ENCODE assay signal across 20 mouse cellular contexts in the genomic region with DNA sequence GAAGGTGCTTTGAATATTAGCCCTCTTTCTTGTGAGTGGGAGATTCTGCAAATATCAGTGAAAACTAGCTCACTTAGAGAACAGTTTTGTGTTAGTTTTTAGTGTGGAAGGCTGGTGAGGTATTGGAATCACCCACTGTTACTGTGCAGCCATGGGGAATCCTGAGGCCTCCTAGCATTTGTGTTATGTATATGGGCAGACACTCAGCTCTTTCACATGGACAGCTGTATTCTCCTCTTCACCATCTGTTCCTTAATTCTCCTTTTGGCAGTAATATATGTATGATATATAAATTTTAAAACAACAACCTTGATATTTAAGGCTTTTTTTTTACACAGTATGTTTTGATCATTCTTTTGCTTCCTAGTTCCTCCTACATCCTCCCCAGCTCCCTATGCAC.
DNase-seq lines count a peak whose midpoint lies in the region.
"Had no signal": no experiment of that assay in that cellular context is flagged by ENCODE, and none has a peak within 500 bp of the region (broad histone marks: within the 10 kb centered on the region; RNA-seq: fewer than 3 reads in every experiment).

No protein-coding gene starts in this region.

- peak; percentile 35 to 73 for DNase-seq in frontal cortex, adult 2 months (ENCODE audit: extremely low spot score in 1 of 2, low spot score in 1 of 2)
- no peak for DNase-seq in frontal cortex, postnatal 25 days (ENCODE audit: low spot score in 2 of 2)
- DNase-seq in left cerebral cortex, adult 11 months (ENCODE audit: low spot score) = peak; percentile 8
- no peak for DNase-seq in left cerebral cortex, postnatal 4 days
- DNase-seq in left cerebral cortex, adult 18-20 months (ENCODE audit: low spot score in 2 of 2) = peak; percentile 5 to 15
- DNase-seq in right cerebral cortex, postnatal 36 days (ENCODE audit: low spot score in 2 of 2) = peak; percentile 7 to 32
- no peak for DNase-seq in spleen, postnatal 36 days (ENCODE audit: low spot score in 2 of 2)
- DNase-seq: adrenal gland, adult 8-10 months; cerebellum, adult 9-10 months; cerebellum, postnatal 36 days; gastrocnemius, postnatal 25 days; heart, adult 2 months; heart, postnatal 4 days; kidney, adult 9 months; kidney, postnatal 10 days; lung, embryonic 14.5 days; lung, postnatal 14 days; midbrain, embryonic 14.5 days; thymus, adult 18-20 months; thymus, postnatal 25 days had no signal

- intact Hi-C loops in left cerebral cortex, postnatal 4 days (cut with DNase I) = no loop called here

Comparison
In these comparisons a context has a peak if more than half of its experiments do, and no peak if none do; other contexts are left out.
1. DNase-seq: peak in frontal cortex, adult 2 months (2 of 2), left cerebral cortex, adult 11 months (single experiment), left cerebral cortex, adult 18-20 months (2 of 2) and right cerebral cortex, postnatal 36 days (2 of 2); none in frontal cortex, postnatal 25 days (0 of 2), left cerebral cortex, postnatal 4 days (single experiment) and spleen, postnatal 36 days (0 of 2).